Mouse (Mus musculus) embryonic facial prominence, embryonic 14.5 days (tissue): Measurements from ENCODE around the gene Tmem135. TPM values are rescaled to one million over a fixed set of nuclear protein-coding genes. Genes with fewer than 3 reads are reported as not detected.

Experiments
- ATAC-seq: fragments of 200-750 bp; cut with Nextera tagmentation; 2 replicates; pipeline ENCODE4 v1.8.0; 2017; ENCODE audit warnings: low read depth, moderate number of reproducible peaks, moderate TSS enrichment
- DNase-seq: peaks from one replicate; pipeline ENCODE4 v3.0.0-alpha.2; 2015; ENCODE audit warnings: low spot score
- H3K27ac ChIP-seq: fragments of 300-500 bp; sonication (generic); replicated peaks from 2 replicates; pipeline ENCODE4 v1.5.1; 2014; ENCODE audit warnings: low read depth, mild to moderate bottlenecking, low read length, moderate library complexity
- H3K27me3 ChIP-seq: fragments of 300-500 bp; sonication (generic); replicated peaks from 2 replicates; pipeline ENCODE4 v1.6.1; 2014; ENCODE audit warnings: low read length; ENCODE audit not compliant: control insufficient read depth, insufficient read depth
- H3K36me3 ChIP-seq: fragments of 300-500 bp; sonication (generic); 2 replicates; pipeline ENCODE4 v1.6.1; 2014; ENCODE audit warnings: low read length, mixed read lengths; ENCODE audit not compliant: control insufficient read depth, insufficient read depth
- H3K4me1 ChIP-seq: fragments of 300-500 bp; sonication (generic); 2 replicates; pipeline ENCODE4 v1.6.1; 2014; ENCODE audit warnings: antibody characterized with exemption, low read length; ENCODE audit not compliant: control insufficient read depth, insufficient read depth
- H3K4me2 ChIP-seq: fragments of 300-500 bp; sonication (generic); 2 replicates; pipeline ENCODE4 v1.6.1; 2014; ENCODE audit warnings: low read depth, mild to moderate bottlenecking, low read length, moderate library complexity, mixed read lengths
- H3K4me3 ChIP-seq: fragments of 300-500 bp; sonication (generic); 2 replicates; pipeline ENCODE4 v1.5.1; 2014; ENCODE audit warnings: low read depth, mild to moderate bottlenecking, low read length
- H3K9ac ChIP-seq: fragments of 300-500 bp; sonication (generic); 2 replicates; pipeline ENCODE4 v1.6.1; 2014; ENCODE audit warnings: low read depth, mild to moderate bottlenecking, low read length, moderate library complexity, mixed read lengths
- H3K9me3 ChIP-seq: fragments of 300-500 bp; sonication (generic); 2 replicates; pipeline ENCODE4 v1.6.1; 2016; ENCODE audit warnings: low read length; ENCODE audit not compliant: control insufficient read depth
- WGBS: fragments of 180-500 bp; shearing (Covaris S2); extraction: QIAGEN DNeasy Blood & Tissue Kit; methylation state at CpG from one replicate; pipeline ENCODE4 v1.1.7; 2014; 5-methylcytosine and 5-hydroxymethylcytosine counted together
- microRNA-seq: library from miRNA; unstranded; fragments of <30 nt; microRNA quantifications from one replicate; pipeline ENCODE4, GENCODE M21; 2016; ENCODE audit warnings: borderline number of aligned reads
- polyA plus RNA-seq: library from polyadenylated mRNA; unstranded; fragments of >200 nt; fragmentation: Nextera tagmentation; extraction: Ambion mirVana; gene quantifications from 2 replicates; pipeline ENCODE4 v1.2.1, GENCODE M21; 2014

Gene Tmem135
- polyA plus RNA-seq, 1 experiment from 2014 or later = 18.8 TPM

GRCm38 (mm10) chr7:89126063-89126882 is 277.7 kb downstream of the Tmem135 start:
- H3K4me1 ChIP-seq = no peaks in the 10 kb centered on the region
- no peak overlapping the region for H3K9ac ChIP-seq
- DNase-seq (peak; percentile 51), ATAC-seq (peak; percentile 67)
- 55% methylated on average over 7 of the region's 7 CpGs for WGBS
- no peaks in the 10 kb centered on the region for H3K27me3 ChIP-seq
- no peak overlapping the region for H3K27ac ChIP-seq
- H3K4me3 ChIP-seq = no peak overlapping the region
- H3K9me3 ChIP-seq = no peaks in the 10 kb centered on the region
- H3K36me3 ChIP-seq = no peaks in the 10 kb centered on the region
- no peak overlapping the region for H3K4me2 ChIP-seq

DNA sequence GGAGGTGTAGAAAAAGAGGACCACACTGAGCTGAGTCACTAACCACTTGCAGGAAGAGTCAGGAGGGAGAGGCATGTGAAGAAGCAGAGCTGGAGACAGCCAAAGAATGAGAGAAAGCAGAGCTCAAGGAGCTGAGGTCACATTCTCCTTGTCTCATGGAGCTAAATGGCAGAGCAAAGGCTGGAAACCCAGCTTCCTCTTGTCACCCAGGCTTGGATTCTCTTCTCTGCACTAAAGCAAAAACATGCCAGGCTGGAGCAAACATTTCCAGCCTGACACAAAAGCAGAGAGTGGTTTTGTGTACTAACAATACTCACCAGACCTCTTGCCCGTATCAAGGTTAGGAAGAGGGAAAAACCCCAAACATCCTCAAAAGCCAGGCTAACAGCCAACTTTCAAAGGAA is 287.8 kb downstream of the Tmem135 start:
- H3K9me3 ChIP-seq = no peaks in the 10 kb centered on the region
- no peak overlapping the region for H3K9ac ChIP-seq
- H3K4me2 ChIP-seq = no peak overlapping the region
- H3K4me1 ChIP-seq = no peaks in the 10 kb centered on the region
- DNase-seq (peak; percentile 7), ATAC-seq (no peak)
- H3K27ac ChIP-seq = no peak overlapping the region
- H3K36me3 ChIP-seq = no peaks in the 10 kb centered on the region
- WGBS = 62% methylated on average over 1 of the region's 1 CpGs
- no peaks in the 10 kb centered on the region for H3K27me3 ChIP-seq
- no peak overlapping the region for H3K4me3 ChIP-seq

GRCm38 (mm10) chr7:89115633-89116032 is 288.4 kb downstream of the Tmem135 start:
- H3K36me3 ChIP-seq = no peaks in the 10 kb centered on the region
- WGBS = 87% methylated on average over 3 of the region's 3 CpGs
- no peaks in the 10 kb centered on the region for H3K4me1 ChIP-seq
- peak; percentile 12 for DNase-seq
- H3K27ac ChIP-seq = no peak overlapping the region
- no peaks in the 10 kb centered on the region for H3K9me3 ChIP-seq
- ATAC-seq = no peak
- H3K27me3 ChIP-seq = no peaks in the 10 kb centered on the region
- H3K4me2 ChIP-seq = no peak overlapping the region
- H3K4me3 ChIP-seq = no peak overlapping the region
- no peak overlapping the region for H3K9ac ChIP-seq

- Histone ChIP-seq H3K4me2 (no peak overlapping the region), H3K27ac (no peak overlapping the region), H3K9me3 (no peaks in the 10 kb centered on the region), H3K4me3 (no peak overlapping the region), H3K9ac (no peak overlapping the region), H3K36me3 (no peaks in the 10 kb centered on the region), H3K4me1 (no peaks in the 10 kb centered on the region), H3K27me3 (no peaks in the 10 kb centered on the region)
- DNase-seq = no peak
- ATAC-seq = no peak
- WGBS = 74% methylated on average over 2 of the region's 2 CpGs
Observed at GRCm38 (mm10) chr7:89106421-89106820, 297.6 kb downstream of the Tmem135 start.

DNA sequence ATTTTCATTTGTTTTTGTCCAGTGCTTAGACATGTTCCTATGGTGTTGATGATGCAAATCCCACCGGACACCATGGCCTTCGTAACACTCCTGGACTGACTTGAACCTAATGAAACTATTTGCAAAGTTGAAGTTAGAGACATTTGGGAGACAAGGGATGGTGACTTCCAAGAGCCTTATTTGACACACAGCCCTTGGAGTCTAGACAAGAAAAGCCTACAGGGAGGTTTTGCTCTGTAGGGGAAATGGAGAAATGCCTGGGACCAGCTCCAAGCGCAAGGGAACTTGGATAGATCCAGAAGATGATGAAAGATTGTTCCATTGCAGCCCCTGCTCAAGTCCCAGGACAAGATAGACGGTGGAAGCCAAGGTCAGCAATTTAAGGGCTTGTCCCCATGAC is 304.3 kb downstream of the Tmem135 start:
- no peak for ATAC-seq
- H3K36me3 ChIP-seq = no peaks in the 10 kb centered on the region
- WGBS = 81% methylated on average over 4 of the region's 4 CpGs
- H3K9ac ChIP-seq = no peak overlapping the region
- H3K9me3 ChIP-seq = no peaks in the 10 kb centered on the region
- no peaks in the 10 kb centered on the region for H3K27me3 ChIP-seq
- H3K4me3 ChIP-seq = no peak overlapping the region
- no peak overlapping the region for H3K27ac ChIP-seq
- no peaks in the 10 kb centered on the region for H3K4me1 ChIP-seq
- no peak for DNase-seq
- no peak overlapping the region for H3K4me2 ChIP-seq

Small RNA genes lying within 50 kb of the gene (microRNA-seq; reads per million reads assigned to microRNA genes)
- gene Gm22171 (not detected), gene Gm24659 (not detected)

Other genes starting within 250 kb of the Tmem135 start
- 20.2 and 21.8 TPM in 2 replicates for gene Fzd4, start 133 bp upstream of the Tmem135 start, polyA plus RNA-seq
- gene Prss23, start 123.0 kb upstream of the Tmem135 start, polyA plus RNA-seq = 78.6 and 82.6 TPM in 2 replicates
- 1.6 and 1.9 TPM in 2 replicates for gene Me3, start 228.2 kb upstream of the Tmem135 start, polyA plus RNA-seq